Mouse (Mus musculus) CH12.LX (cell line): ENCODE measurements around the gene Snrpd2. TPM values are rescaled to one million over a fixed set of nuclear protein-coding genes. Genes with fewer than 3 reads are reported as not detected.

Source experiments
- DNase-seq: peaks from one replicate; pipeline ENCODE4 v3.0.0-alpha.2; 2013; ENCODE audit errors: extremely low read depth
- H3K27ac ChIP-seq: 2 replicates; pipeline ENCODE4 v1.5.1; 2012; ENCODE audit warnings: low read depth, mild to moderate bottlenecking, control low read depth, moderate library complexity; ENCODE audit not compliant: insufficient read depth
- H3K27me3 ChIP-seq: replicated peaks from 2 replicates; pipeline ENCODE3; 2012; ENCODE audit warnings: inconsistent platforms
- H3K36me3 ChIP-seq, 2 experiments: replicated peaks in 1 of 2; 2 replicates each; pipeline versions ENCODE3 to v1.6.1; 2012; ENCODE audit warnings: inconsistent platforms in 1 of 2, low read length in 1 of 2, mild to moderate bottlenecking in 1 of 2, mixed read lengths in 1 of 2, moderate library complexity in 1 of 2; ENCODE audit not compliant: control insufficient read depth in 1 of 2, insufficient read depth in 1 of 2
- H3K4me1 ChIP-seq, 2 experiments: 2 replicates each; pipeline ENCODE4 v1.6.1; 2012; ENCODE audit warnings: inconsistent platforms in 1 of 2, moderate library complexity in 1 of 2; ENCODE audit not compliant: insufficient read depth in 2 of 2, control insufficient read depth in 1 of 2
- H3K4me2 ChIP-seq: 2 replicates; pipeline ENCODE4 v1.6.1; 2012; ENCODE audit warnings: low read depth, mild to moderate bottlenecking, control low read depth; ENCODE audit not compliant: poor library complexity, insufficient read depth, severe bottlenecking
- H3K4me3 ChIP-seq, 3 experiments: fragments of 150-350 bp in 1 of 3; sonication (generic) in 1 of 3; replicated peaks in 1 of 3; 2 replicates each; pipeline versions ENCODE3 to v1.5.1; 2011 to 2012; ENCODE audit warnings: low read depth in 2 of 3, low read length in 2 of 3, mild to moderate bottlenecking in 2 of 3, moderate library complexity in 2 of 3, control low read depth in 1 of 3, improper control_type of control experiment in 1 of 3, inconsistent platforms in 1 of 3, mixed read lengths in 1 of 3; ENCODE audit not compliant: poor library complexity in 1 of 3
- H3K79me2 ChIP-seq: replicated peaks from 2 replicates; pipeline ENCODE4 v1.6.1; 2012; ENCODE audit warnings: mild to moderate bottlenecking, moderate library complexity; ENCODE audit not compliant: control insufficient read depth, poor library complexity, insufficient read depth, severe bottlenecking; ENCODE audit errors: extremely low read depth
- H3K9ac ChIP-seq: 2 replicates; pipeline ENCODE4 v1.6.1; 2012; ENCODE audit warnings: low read depth, mild to moderate bottlenecking, control low read depth, moderate library complexity; ENCODE audit not compliant: insufficient read depth
- H3K9me3 ChIP-seq: replicated peaks from 2 replicates; pipeline ENCODE3; 2012; ENCODE audit warnings: low read length, inconsistent platforms, mixed read lengths
- CHD1 ChIP-seq: IDR thresholded peaks from 2 replicates; pipeline ENCODE4 v1.6.1; 2012; ENCODE audit warnings: low read depth, low read length, improper control_type of control experiment, inconsistent platforms
- E2F4 ChIP-seq: IDR thresholded peaks from 2 replicates; pipeline ENCODE4 v1.6.1; 2011; ENCODE audit warnings: low read depth, low read length, improper control_type of control experiment; ENCODE audit not compliant: insufficient replicate concordance
- ELF1 ChIP-seq: IDR thresholded peaks from 2 replicates; pipeline ENCODE4 v1.6.1; 2014; ENCODE audit warnings: low read depth, mild to moderate bottlenecking, inconsistent platforms, low read length, improper control_type of control experiment
- EP300 ChIP-seq: IDR thresholded peaks from 2 replicates; pipeline ENCODE4 v1.6.1; 2011; ENCODE audit warnings: low read length, improper control_type of control experiment
- GABPA ChIP-seq: IDR thresholded peaks from 2 replicates; pipeline ENCODE4 v1.6.1; 2012; ENCODE audit warnings: low read depth, low read length, improper control_type of control experiment, inconsistent platforms; ENCODE audit not compliant: insufficient replicate concordance
- IRF4 ChIP-seq: IDR thresholded peaks from 2 replicates; pipeline ENCODE4 v1.6.1; 2014; ENCODE audit warnings: low read depth, mild to moderate bottlenecking, inconsistent platforms, low read length, improper control_type of control experiment
- JUN ChIP-seq: IDR thresholded peaks from 2 replicates; pipeline ENCODE4 v1.6.1; 2011; ENCODE audit warnings: low read depth, mild to moderate bottlenecking, low read length, improper control_type of control experiment, moderate library complexity; ENCODE audit not compliant: insufficient read depth
- KAT2A ChIP-seq: IDR thresholded peaks from 2 replicates; pipeline ENCODE4 v1.6.1; 2012; ENCODE audit warnings: low read length, improper control_type of control experiment, inconsistent platforms; ENCODE audit not compliant: insufficient replicate concordance
- MAFK ChIP-seq: IDR thresholded peaks from 2 replicates; pipeline ENCODE4 v1.6.1; 2011; ENCODE audit warnings: low read length, improper control_type of control experiment; ENCODE audit not compliant: insufficient replicate concordance
- MAX ChIP-seq: IDR thresholded peaks from 2 replicates; pipeline ENCODE4 v1.6.1; 2011; ENCODE audit warnings: low read length, improper control_type of control experiment
- MXI1 ChIP-seq: IDR thresholded peaks from 2 replicates; pipeline ENCODE4 v1.6.1; 2011; ENCODE audit warnings: mild to moderate bottlenecking, low read depth, low read length, improper control_type of control experiment
- MYC ChIP-seq: IDR thresholded peaks from 2 replicates; pipeline ENCODE4 v1.6.1; 2011; ENCODE audit warnings: low read depth, mild to moderate bottlenecking, improper control_type of control experiment, low read length
- NELFE ChIP-seq: IDR thresholded peaks from 2 replicates; pipeline ENCODE4 v1.6.1; 2011; ENCODE audit warnings: low read depth, low read length, improper control_type of control experiment
- POLR2AphosphoS2 ChIP-seq: IDR thresholded peaks from 2 replicates; pipeline ENCODE4 v1.6.1; 2011; ENCODE audit warnings: low read depth, low read length, improper control_type of control experiment
- SIN3A ChIP-seq: IDR thresholded peaks from 2 replicates; pipeline ENCODE4 v1.6.1; 2012; ENCODE audit warnings: low read length, improper control_type of control experiment, inconsistent platforms
- TBP ChIP-seq: conservative IDR thresholded peaks from 2 replicates; pipeline ENCODE4 v1.6.1; 2011; ENCODE audit warnings: low read depth, low read length, improper control_type of control experiment
- UBTF ChIP-seq: IDR thresholded peaks from 2 replicates; pipeline ENCODE4 v1.6.1; 2012; ENCODE audit warnings: low read depth, mild to moderate bottlenecking, inconsistent platforms, low read length, improper control_type of control experiment, moderate library complexity
- ZC3H11A ChIP-seq: IDR thresholded peaks from 2 replicates; pipeline ENCODE4 v1.6.1; 2012; ENCODE audit warnings: low read depth, mild to moderate bottlenecking, inconsistent platforms, low read length, improper control_type of control experiment
- ZKSCAN1 ChIP-seq: IDR thresholded peaks from 2 replicates; pipeline ENCODE4 v1.6.1; 2012; ENCODE audit warnings: low read depth, inconsistent platforms, low read length, improper control_type of control experiment, borderline replicate concordance
- dilution Hi-C: fragments of 300-500 bp; cut with MboI; formaldehyde crosslinking; loops from 2 replicates; pipeline ENCODE4 v1.14.3; 2020; ENCODE audit warnings: low sequenced_read_pairs; ENCODE audit not compliant: extremely low pct_unique_long_range_greater_than_20kb, extremely low pct_ligation_motif_present
- in situ Hi-C: fragments of 300-500 bp; cut with MboI; formaldehyde crosslinking; loops from 3 replicates; pipeline ENCODE4 v1.14.3; 2019; ENCODE audit warnings: low sequenced_read_pairs, low pct_ligation_motif_present, low pct_unique_long_range_greater_than_20kb, mixed read lengths
- polyA plus RNA-seq: library from polyadenylated mRNA; unstranded; fragments of >175 nt; gene quantifications from 2 replicates; pipeline ENCODE4 v1.2.1, GENCODE M21; 2012; ENCODE audit warnings: low read depth; ENCODE audit not compliant: insufficient read length
- total RNA-seq, 2 experiments: library from RNA; depleted of rRNA; stranded (reverse); fragments of 300-350 nt in 1 of 2; fragments of >200 nt in 1 of 2; gene quantifications; 2 replicates each; pipeline ENCODE4 v1.2.3; 2012 to 2014

Gene Snrpd2
- total and polyA plus RNA-seq, 3 experiments: 177 to 348 (median 213) TPM

DNA sequence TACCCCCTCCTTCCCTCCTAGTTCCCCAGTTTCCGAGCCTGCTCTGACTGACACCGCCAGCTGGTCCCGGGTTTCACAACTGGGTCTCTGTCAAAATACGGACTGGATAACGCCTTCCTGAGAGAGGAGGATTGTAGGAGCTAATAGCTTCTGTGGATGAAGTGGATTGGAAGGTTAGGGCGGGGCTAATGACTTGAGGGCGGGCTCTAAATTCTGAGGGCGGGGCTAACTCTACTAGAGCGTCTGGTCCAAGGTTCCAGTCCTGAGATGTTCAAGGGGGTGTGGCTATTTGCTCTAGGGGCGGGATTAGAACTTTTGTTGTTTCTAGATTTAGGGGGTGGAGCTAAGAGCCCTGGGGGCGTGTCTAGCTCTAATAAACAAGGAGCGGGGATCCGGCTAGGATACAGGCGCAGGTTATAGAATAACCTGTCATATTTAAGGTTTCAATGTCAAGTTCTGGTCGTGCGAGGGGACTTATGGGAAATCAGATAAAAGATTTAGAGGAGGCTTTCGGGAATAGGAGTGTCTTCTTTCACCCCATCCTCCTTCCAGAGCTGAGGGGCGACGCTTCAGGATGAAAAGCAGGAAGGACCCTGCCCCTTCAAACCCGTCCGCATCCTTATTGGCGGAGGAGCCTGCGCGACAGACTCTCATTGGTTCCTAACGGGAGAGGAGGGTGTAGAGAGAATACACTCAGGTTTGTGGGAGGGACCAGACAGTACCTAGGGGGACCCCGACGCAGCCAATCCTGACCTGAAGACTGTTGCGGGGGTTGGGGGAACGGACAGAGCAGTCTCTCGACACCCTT, 26.4 kb downstream of the Snrpd2 start, which contains the start of gene Eml2:
Gene Eml2 (plus strand): TSS at position 714 of the 808 bp plus-strand sequence.
- Histone ChIP-seq H3K27me3 (peaks cover 39% of the 10 kb centered on the region), H3K79me2 (no peaks in the 10 kb centered on the region), H3K9ac (no peak within 1 kb of the TSS), H3K36me3 (no peaks in the 10 kb centered on the region), H3K4me3 (no peak within 1 kb of the TSS), H3K9me3 (no peaks in the 10 kb centered on the region), H3K4me2 (no peak within 1 kb of the TSS), H3K27ac (no peak within 1 kb of the TSS), H3K4me1 (peaks cover 9 to 43% of the 10 kb centered on the region in 2 experiments)
- dilution Hi-C loops (no loop called here), in situ Hi-C loops (no loop called here)
- TF ChIP-seq MAFK: no peak
- no peak for TF ChIP-seq EP300
- no peak for TF ChIP-seq ELF1
- no peak for TF ChIP-seq MAX
- TF ChIP-seq UBTF: no peak
- no peak for TF ChIP-seq GABPA
- TF ChIP-seq ZKSCAN1: no peak
- no peak for TF ChIP-seq POLR2AphosphoS2
- no peak for TF ChIP-seq MYC
- TF ChIP-seq TBP: no peak
- TF ChIP-seq SIN3A: no peak
- TF ChIP-seq JUN: no peak
- no peak for TF ChIP-seq E2F4
- no peak for TF ChIP-seq IRF4
- TF ChIP-seq NELFE: no peak
- TF ChIP-seq ZC3H11A: no peak
- no peak for TF ChIP-seq MXI1
- no peak for DNase-seq

- Histone ChIP-seq H3K9ac (no peak overlapping the region), H3K79me2 (no peaks in the 10 kb centered on the region), H3K27me3 (peaks cover 39% of the 10 kb centered on the region), H3K4me2 (no peak overlapping the region), H3K36me3 (no peaks in the 10 kb centered on the region), H3K9me3 (no peaks in the 10 kb centered on the region), H3K4me1 (peaks cover 9 to 41% of the 10 kb centered on the region in 2 experiments), H3K27ac (no peak overlapping the region)
- dilution Hi-C loops: no loop called here
- TF ChIP-seq KAT2A: no peak
- no peak for TF ChIP-seq SIN3A
- TF ChIP-seq CHD1: no peak
- TF ChIP-seq, all 38 proteins: peak for 0
- no peak overlapping the region for H3K4me3 ChIP-seq
- DNase-seq: no peak
- in situ Hi-C loops: no loop called here
These were observed 27.0 kb downstream of the Snrpd2 start for GRCm38 (mm10) chr7:19176516-19176947.
